Mouse (Mus musculus): ENCODE data around the gene Stac2. TPM values are rescaled to one million over a fixed set of nuclear protein-coding genes. Genes with fewer than 3 reads are reported as not detected.

Gene Stac2
- polyA plus RNA-seq, 1 experiment from 2014 or later = 1.6 TPM

DNA sequence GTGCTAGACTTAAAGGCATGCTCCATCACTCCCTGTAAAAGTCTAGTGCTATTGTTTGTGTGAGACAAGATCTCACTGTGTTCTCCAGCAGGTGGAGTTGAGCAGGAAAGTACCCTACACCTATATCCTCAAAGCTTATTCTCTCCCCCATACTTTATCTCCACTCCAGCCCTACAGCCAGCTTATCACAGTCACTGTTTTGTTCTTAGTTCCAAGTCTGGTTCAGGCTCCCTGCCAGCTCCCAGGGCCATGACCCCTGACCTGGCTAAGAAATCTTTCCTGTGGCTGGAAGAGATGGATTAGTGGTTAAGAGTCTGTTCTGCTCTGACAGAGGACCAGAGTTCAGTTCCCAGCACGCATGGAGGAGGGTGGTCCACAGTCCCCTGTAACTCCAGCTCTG is 6.8 kb downstream of the Stac2 start:
- WGBS = 94% methylated on average over 1 of the region's 1 CpGs
- Histone ChIP-seq H3K4me3 (replicated peaks; ENCODE audit: low read depth, low read length) (no peak overlapping the region), H3K4me1 (replicated peaks; ENCODE audit: insufficient read depth, low read length) (peaks cover 2% of the 10 kb centered on the region), H3K4me2 (ENCODE audit: low read length) (no peak overlapping the region), H3K9ac (ENCODE audit: low read depth, low read length) (no peak overlapping the region), H3K36me3 (ENCODE audit: insufficient read depth, low read length) (no peaks in the 10 kb centered on the region), H3K27me3 (ENCODE audit: insufficient read depth, low read length) (peaks cover 3% of the 10 kb centered on the region; the same call in 1 of the 2 replicates), H3K27ac (no peak overlapping the region), H3K9me3 (replicated peaks; ENCODE audit: low read length) (no peaks in the 10 kb centered on the region)
- 0 out of 2 replicates have a peak, but pooled peaks have one; percentile 9 for TF ChIP-seq CTCF (IDR thresholded peaks at IDR 0.05; ENCODE audit: low read depth)
- ATAC-seq (replicated peaks; ENCODE audit: low FRiP score, low read depth) (no peak), DNase-seq (ENCODE audit: low spot score) (no peak)

DNA sequence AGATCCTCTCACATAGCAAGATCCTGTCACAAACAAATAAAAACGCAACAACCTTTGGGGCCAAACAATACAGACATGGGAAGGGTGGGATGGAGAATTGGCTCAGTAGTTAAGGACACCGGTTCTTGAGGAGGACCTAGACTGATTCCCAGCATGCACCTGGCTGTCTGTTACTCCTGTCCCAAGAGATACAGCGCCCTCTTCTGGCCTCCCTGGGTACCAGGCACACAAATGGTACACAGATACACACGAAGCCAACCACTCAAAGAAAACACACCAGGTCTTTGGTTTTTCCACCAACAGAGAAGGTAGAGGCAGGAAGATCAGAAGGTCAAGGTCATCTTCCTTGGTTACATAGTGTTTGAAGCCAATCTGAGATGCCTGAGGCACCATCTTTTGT is 7.7 kb downstream of the Stac2 start:
- 67% methylated on average over 4 of the region's 4 CpGs for WGBS
- H3K4me3 ChIP-seq (replicated peaks; ENCODE audit: low read depth, low read length) = no peak overlapping the region
- no peaks in the 10 kb centered on the region for H3K9me3 ChIP-seq (replicated peaks; ENCODE audit: low read length)
- DNase-seq (ENCODE audit: low spot score) = no peak
- TF ChIP-seq CTCF (IDR thresholded peaks at IDR 0.05; ENCODE audit: low read depth) = peak; percentile 33; the same call in 1 of the 2 replicates
- no peak overlapping the region for H3K4me2 ChIP-seq (ENCODE audit: low read length)
- no peak overlapping the region for H3K27ac ChIP-seq
- no peaks in the 10 kb centered on the region; the same call in 1 of the 2 replicates for H3K4me1 ChIP-seq (replicated peaks; ENCODE audit: insufficient read depth, low read length)
- no peaks in the 10 kb centered on the region for H3K36me3 ChIP-seq (ENCODE audit: insufficient read depth, low read length)
- H3K27me3 ChIP-seq (ENCODE audit: insufficient read depth, low read length) = no peaks in the 10 kb centered on the region; the same call in 1 of the 2 replicates
- no peak for ATAC-seq (replicated peaks; ENCODE audit: low FRiP score, low read depth)
- no peak overlapping the region for H3K9ac ChIP-seq (ENCODE audit: low read depth, low read length)

DNA sequence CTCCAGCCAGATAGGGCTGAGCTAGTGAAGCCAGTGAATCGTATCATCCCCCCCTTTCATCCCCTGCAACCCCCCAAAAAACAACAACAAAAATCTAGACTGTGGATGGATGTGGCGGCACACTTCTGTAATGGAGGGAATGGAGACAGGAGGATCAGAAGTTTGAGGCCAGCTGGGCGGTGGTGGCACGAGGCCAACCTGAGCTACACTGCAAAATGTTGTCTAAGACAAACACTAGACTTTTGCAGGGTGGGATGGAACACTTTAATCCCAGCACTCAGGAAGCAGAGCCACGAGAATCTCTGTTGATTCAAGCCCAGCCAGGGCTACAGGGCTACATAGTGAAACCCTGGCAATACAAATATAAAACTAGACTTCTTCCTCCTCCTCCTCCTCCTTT is 9.2 kb downstream of the Stac2 start:
- ATAC-seq (replicated peaks; ENCODE audit: low FRiP score, low read depth) = no peak

DNA sequence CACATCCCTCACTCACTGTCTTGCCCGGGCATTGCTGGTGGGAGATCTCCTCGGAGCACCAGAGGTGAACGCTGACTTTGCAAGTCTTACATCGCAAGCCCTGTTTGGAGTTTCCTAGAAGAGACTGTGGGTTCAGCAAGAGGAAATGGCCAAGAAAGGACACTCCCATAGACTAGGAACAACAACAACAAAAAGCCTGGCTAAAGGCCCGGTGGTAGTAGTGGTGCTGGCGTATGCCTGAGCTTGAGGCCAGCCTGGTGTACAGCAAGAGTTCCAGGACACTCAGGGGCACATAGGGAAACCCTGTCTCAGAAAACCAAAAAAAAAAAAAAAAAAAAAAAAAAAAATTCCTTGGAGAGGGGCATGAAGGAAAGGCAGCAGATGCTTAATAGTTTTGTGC is 10.5 kb downstream of the Stac2 start:
- 53% methylated on average over 6 of the region's 6 CpGs for WGBS
- Histone ChIP-seq H3K4me3 (replicated peaks; ENCODE audit: low read depth, low read length) (no peak overlapping the region), H3K9me3 (replicated peaks; ENCODE audit: low read length) (no peaks in the 10 kb centered on the region), H3K36me3 (ENCODE audit: insufficient read depth, low read length) (no peaks in the 10 kb centered on the region), H3K9ac (ENCODE audit: low read depth, low read length) (no peak overlapping the region), H3K27ac (no peak overlapping the region), H3K4me2 (ENCODE audit: low read length) (no peak overlapping the region), H3K27me3 (ENCODE audit: insufficient read depth, low read length) (no peaks in the 10 kb centered on the region), H3K4me1 (replicated peaks; ENCODE audit: insufficient read depth, low read length) (no peaks in the 10 kb centered on the region; the same call in 1 of the 2 replicates)
- DNase-seq (ENCODE audit: low spot score) = no peak
- no peak for TF ChIP-seq CTCF (IDR thresholded peaks at IDR 0.05; ENCODE audit: low read depth)
- no peak for ATAC-seq (replicated peaks; ENCODE audit: low FRiP score, low read depth)

More for the DNA sequence above, 9.2 kb downstream of the Stac2 start:
- H3K9ac ChIP-seq (ENCODE audit: low read depth, low read length) = no peak overlapping the region
- H3K4me2 ChIP-seq (ENCODE audit: low read length) = no peak overlapping the region
- no peaks in the 10 kb centered on the region; the same call in 1 of the 2 replicates for H3K4me1 ChIP-seq (replicated peaks; ENCODE audit: insufficient read depth, low read length)
- H3K4me3 ChIP-seq (replicated peaks; ENCODE audit: low read depth, low read length) = no peak overlapping the region
- no peaks in the 10 kb centered on the region for H3K27me3 ChIP-seq (ENCODE audit: insufficient read depth, low read length)
- 60% methylated on average over 5 of the region's 5 CpGs for WGBS
- TF ChIP-seq CTCF (IDR thresholded peaks at IDR 0.05; ENCODE audit: low read depth) = no peak
- no peaks in the 10 kb centered on the region for H3K9me3 ChIP-seq (replicated peaks; ENCODE audit: low read length)
- H3K27ac ChIP-seq = no peak overlapping the region
- DNase-seq (ENCODE audit: low spot score) = no peak
- no peaks in the 10 kb centered on the region for H3K36me3 ChIP-seq (ENCODE audit: insufficient read depth, low read length)

DNA sequence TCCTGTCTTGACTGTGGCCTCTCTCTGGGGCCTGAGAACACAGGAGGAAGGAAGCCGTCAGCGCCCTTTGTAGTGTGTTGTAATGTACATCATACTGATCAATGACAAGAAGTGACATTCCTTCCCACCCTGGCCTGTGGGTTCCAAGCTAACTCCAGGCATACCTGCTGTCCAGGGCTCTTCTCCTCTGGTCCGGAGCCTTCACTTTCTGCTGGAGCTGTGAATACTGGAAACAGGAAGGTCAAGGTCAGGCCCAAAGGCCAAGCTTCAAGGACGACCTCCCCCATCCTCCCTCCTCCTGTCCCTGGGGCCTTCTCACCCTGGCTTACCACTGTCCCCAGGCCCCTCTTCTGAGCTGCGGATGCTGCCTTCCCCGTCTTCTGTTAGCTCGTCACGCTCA is 12.3 kb downstream of the Stac2 start:
- Histone ChIP-seq H3K4me3 (replicated peaks; ENCODE audit: low read depth, low read length) (no peak overlapping the region), H3K27ac (no peak overlapping the region), H3K4me2 (ENCODE audit: low read length) (no peak overlapping the region), H3K4me1 (replicated peaks; ENCODE audit: insufficient read depth, low read length) (peaks cover 4% of the 10 kb centered on the region; the same call in 1 of the 2 replicates), H3K36me3 (ENCODE audit: insufficient read depth, low read length) (no peaks in the 10 kb centered on the region), H3K9ac (ENCODE audit: low read depth, low read length) (no peak overlapping the region), H3K27me3 (ENCODE audit: insufficient read depth, low read length) (no peaks in the 10 kb centered on the region; the same call in 1 of the 2 replicates), H3K9me3 (replicated peaks; ENCODE audit: low read length) (no peaks in the 10 kb centered on the region)
- WGBS = 46% methylated on average over 8 of the region's 8 CpGs
- DNase-seq (ENCODE audit: low spot score) (no peak), ATAC-seq (replicated peaks; ENCODE audit: low FRiP score, low read depth) (no peak)
- TF ChIP-seq CTCF (IDR thresholded peaks at IDR 0.05; ENCODE audit: low read depth) = no peak

DNA sequence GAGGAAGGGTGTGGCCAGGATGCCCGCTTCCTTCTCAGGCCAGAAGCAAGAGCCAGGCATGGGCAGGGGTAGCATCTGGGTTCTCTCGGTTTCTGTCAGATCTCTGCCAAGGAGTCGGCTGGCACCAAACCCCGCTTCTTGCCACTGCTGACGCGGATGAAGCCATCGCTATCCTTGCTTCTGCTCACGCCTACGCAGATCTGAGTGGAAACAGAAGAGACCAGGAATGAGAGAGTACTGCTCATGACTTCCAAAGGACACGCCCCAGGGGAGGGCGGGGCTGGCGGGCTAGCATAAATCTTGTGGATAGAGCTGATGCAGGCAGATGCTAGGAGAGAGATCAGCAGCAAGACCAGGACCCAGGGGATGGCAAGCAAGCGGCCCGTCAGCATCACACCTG is 15.4 kb downstream of the Stac2 start:
- Histone ChIP-seq H3K4me3 (replicated peaks; ENCODE audit: low read depth, low read length) (no peak overlapping the region), H3K36me3 (ENCODE audit: insufficient read depth, low read length) (no peaks in the 10 kb centered on the region), H3K27ac (no peak overlapping the region), H3K4me2 (ENCODE audit: low read length) (no peak overlapping the region), H3K9me3 (replicated peaks; ENCODE audit: low read length) (no peaks in the 10 kb centered on the region), H3K27me3 (ENCODE audit: insufficient read depth, low read length) (no peaks in the 10 kb centered on the region; the same call in 1 of the 2 replicates), H3K9ac (ENCODE audit: low read depth, low read length) (no peak overlapping the region), H3K4me1 (replicated peaks; ENCODE audit: insufficient read depth, low read length) (0 out of 2 replicates have a peak, but pooled peaks cover 6% of the 10 kb centered on the region)
- 61% methylated on average over 14 of the region's 14 CpGs for WGBS
- DNase-seq (ENCODE audit: low spot score) (no peak), ATAC-seq (replicated peaks; ENCODE audit: low FRiP score, low read depth) (no peak)
- TF ChIP-seq CTCF (IDR thresholded peaks at IDR 0.05; ENCODE audit: low read depth) = no peak

DNA sequence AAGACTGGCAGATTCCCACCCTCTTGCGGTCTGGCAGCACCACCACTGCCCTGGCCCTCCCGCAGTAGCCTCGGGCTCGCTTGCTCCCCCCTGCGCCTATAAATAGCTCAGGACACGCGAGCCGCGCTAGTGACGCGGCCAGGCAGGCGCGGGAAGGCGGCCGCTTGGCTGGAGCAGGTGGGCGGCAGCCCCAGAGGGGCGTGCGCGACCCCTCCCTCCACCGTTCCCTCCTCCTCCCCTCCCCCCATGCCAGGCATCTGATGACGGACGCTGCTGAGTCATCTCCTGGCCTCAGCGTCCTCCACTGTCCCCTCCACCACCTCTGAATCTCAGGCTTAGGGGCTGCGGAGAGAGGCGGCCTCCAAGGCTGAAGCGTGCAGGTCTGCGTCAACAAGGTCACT is 17.3 kb downstream of the Stac2 start:
- Histone ChIP-seq H3K36me3 (ENCODE audit: insufficient read depth, low read length) (peaks cover 4% of the 10 kb centered on the region; the same call in 1 of the 2 replicates), H3K4me3 (replicated peaks; ENCODE audit: low read depth, low read length) (peak overlapping the region; percentile 19), H3K27ac (no peak overlapping the region), H3K27me3 (ENCODE audit: insufficient read depth, low read length) (no peaks in the 10 kb centered on the region; the same call in 1 of the 2 replicates), H3K9ac (ENCODE audit: low read depth, low read length) (peak overlapping the region; percentile 24; the same call in 1 of the 2 replicates), H3K9me3 (replicated peaks; ENCODE audit: low read length) (no peaks in the 10 kb centered on the region), H3K4me2 (ENCODE audit: low read length) (peak overlapping the region; percentile 57), H3K4me1 (replicated peaks; ENCODE audit: insufficient read depth, low read length) (0 out of 2 replicates have a peak, but pooled peaks cover 6% of the 10 kb centered on the region)
- DNase-seq (ENCODE audit: low spot score) = peak; percentile 50
- ATAC-seq (replicated peaks; ENCODE audit: low FRiP score, low read depth) = peak; percentile 50; the same call in 1 of the 2 replicates
- 0 out of 2 replicates have a peak, but pooled peaks have one; percentile 19 for TF ChIP-seq CTCF (IDR thresholded peaks at IDR 0.05; ENCODE audit: low read depth)
- WGBS = under 1% methylated on average over 27 of the region's 27 CpGs
